21 mouse cellular contexts compared by ENCODE assay signal in the genomic region with DNA sequence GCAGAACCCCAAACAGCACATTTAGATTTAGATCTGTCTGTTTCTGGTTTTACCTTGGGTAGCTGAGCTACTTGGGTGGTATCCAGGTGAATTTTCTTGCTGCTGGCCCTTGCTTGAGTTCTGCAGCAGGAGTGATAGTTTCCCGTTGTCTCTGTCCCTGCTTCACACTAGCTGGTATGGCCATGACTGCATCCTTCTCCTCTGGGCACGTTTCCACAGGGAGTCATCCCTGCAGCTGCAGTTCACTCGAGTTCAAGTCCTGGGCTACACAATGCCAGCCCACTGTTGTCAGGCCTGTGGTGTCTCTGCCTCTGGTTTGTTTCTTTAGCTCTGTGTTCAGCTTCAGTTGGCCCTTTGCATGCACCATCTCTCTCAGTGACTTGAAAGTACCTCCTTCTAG.
"Had no signal": no experiment of that assay in that cellular context is flagged by ENCODE, and none has a peak within 500 bp of the region (broad histone marks: within the 10 kb centered on the region; RNA-seq: fewer than 3 reads in every experiment).

No protein-coding gene starts in this region.

- ATAC-seq: lung, postnatal 0 days; midbrain, embryonic 13.5 days; midbrain, embryonic 16.5 days had no signal

- H3K27ac ChIP-seq: lung, embryonic 15.5 days; macrophage; midbrain, embryonic 13.5 days; neural tube, embryonic 13.5 days; neural tube, embryonic 15.5 days had no signal

- H3K4me1 ChIP-seq: midbrain, embryonic 13.5 days; neural tube, embryonic 13.5 days; neural tube, embryonic 15.5 days had no signal

- H3K9ac ChIP-seq: lung, embryonic 15.5 days; midbrain, embryonic 13.5 days; neural tube, embryonic 13.5 days; neural tube, embryonic 15.5 days had no signal

- H3K36me3 ChIP-seq: lung, embryonic 15.5 days; midbrain, embryonic 13.5 days; neural tube, embryonic 13.5 days; neural tube, embryonic 15.5 days had no signal

- DNase-seq: lung, adult 2 months; lung, postnatal 14 days; lung, postnatal 36 days; retina, postnatal 1 day; right cerebral cortex, adult 18-20 months; right cerebral cortex, postnatal 25 days; right cerebral cortex, postnatal 4 days; spleen, adult 18-20 months; thymus, adult 18-20 months; thymus, postnatal 25 days; thymus, postnatal 4 days had no signal

- H3K9me3 ChIP-seq: lung, embryonic 15.5 days; megakaryocyte, embryonic 14.5 days; midbrain, embryonic 13.5 days; neural tube, embryonic 13.5 days; neural tube, embryonic 15.5 days had no signal

- H3K4me2 ChIP-seq: lung, embryonic 15.5 days; midbrain, embryonic 11.5 days; midbrain, embryonic 13.5 days; neural tube, embryonic 13.5 days; neural tube, embryonic 15.5 days had no signal

- H3K27me3 ChIP-seq: lung, embryonic 15.5 days; megakaryocyte, embryonic 14.5 days; midbrain, embryonic 13.5 days; neural tube, embryonic 13.5 days; neural tube, embryonic 15.5 days had no signal

- H3K4me3 ChIP-seq: lung, embryonic 15.5 days; megakaryocyte, embryonic 14.5 days; midbrain, embryonic 13.5 days; myocyte; neural tube, embryonic 13.5 days; neural tube, embryonic 15.5 days had no signal
